Mouse (Mus musculus) bone marrow, adult 2 months (tissue): ENCODE measurements around the gene Cbarp.

Experiments used
- CTCF ChIP-seq: fragments of 200-500 bp; IDR thresholded peaks from 2 replicates; pipeline ENCODE4 v1.5.1; 2011; ENCODE audit warnings: low read length, control low read depth; ENCODE audit not compliant: control insufficient read depth, insufficient read depth
- POLR2A ChIP-seq: fragments of 200-500 bp; IDR thresholded peaks from 2 replicates; pipeline ENCODE4 v1.6.1; 2011; ENCODE audit warnings: low read depth, mild to moderate bottlenecking, control low read depth, low read length, borderline replicate concordance; ENCODE audit not compliant: control insufficient read depth

GRCm38 (mm10) chr10:80167460-80168037 is 26.9 kb upstream of the Cbarp start:
- TF ChIP-seq POLR2A = peak; percentile 99
- TF ChIP-seq CTCF = no peak
